Mouse (Mus musculus): Measurements from ENCODE around the gene Lmx1a. TPM values are rescaled to one million over a fixed set of nuclear protein-coding genes. Genes with fewer than 3 reads are reported as not detected.

Lmx1a gene
- polyA plus RNA-seq, 1 experiment from 2014 or later = 6.3 TPM

GRCm38 (mm10) chr1:167700221-167700620 is 11.2 kb downstream of the Lmx1a start:
- DNase-seq (ENCODE audit: extremely low spot score, low spot score) = no peak
- 6% methylated on average over 7 of the region's 7 CpGs for WGBS
- H3K36me3 ChIP-seq (replicated peaks) = no peaks in the 10 kb centered on the region
- H3K27me3 ChIP-seq (ENCODE audit: poor library complexity, severe bottlenecking) = peaks cover 99% of the 10 kb centered on the region
- 0 out of 2 replicates have a peak overlapping the region, but pooled peaks have one; percentile 5 for H3K4me3 ChIP-seq
- 0 out of 2 replicates have a peak, but pooled peaks cover 3% of the 10 kb centered on the region for H3K9me3 ChIP-seq
- peaks cover 20% of the 10 kb centered on the region for H3K4me1 ChIP-seq
- H3K27ac ChIP-seq = 0 out of 2 replicates have a peak overlapping the region, but pooled peaks have one; percentile 15

- H3K36me3 ChIP-seq (replicated peaks) = no peaks in the 10 kb centered on the region
- 74% methylated on average over 7 of the region's 7 CpGs for WGBS
- no peak overlapping the region for H3K4me3 ChIP-seq
- H3K9me3 ChIP-seq = 0 out of 2 replicates have a peak, but pooled peaks cover 3% of the 10 kb centered on the region
- H3K27me3 ChIP-seq (ENCODE audit: poor library complexity, severe bottlenecking) = peaks cover 75% of the 10 kb centered on the region
- DNase-seq (ENCODE audit: extremely low spot score, low spot score) = no peak
- no peak overlapping the region for H3K27ac ChIP-seq
- peaks cover 5% of the 10 kb centered on the region for H3K4me1 ChIP-seq
These were observed 16.5 kb downstream of the Lmx1a start for GRCm38 (mm10) chr1:167705527-167705926.

DNA sequence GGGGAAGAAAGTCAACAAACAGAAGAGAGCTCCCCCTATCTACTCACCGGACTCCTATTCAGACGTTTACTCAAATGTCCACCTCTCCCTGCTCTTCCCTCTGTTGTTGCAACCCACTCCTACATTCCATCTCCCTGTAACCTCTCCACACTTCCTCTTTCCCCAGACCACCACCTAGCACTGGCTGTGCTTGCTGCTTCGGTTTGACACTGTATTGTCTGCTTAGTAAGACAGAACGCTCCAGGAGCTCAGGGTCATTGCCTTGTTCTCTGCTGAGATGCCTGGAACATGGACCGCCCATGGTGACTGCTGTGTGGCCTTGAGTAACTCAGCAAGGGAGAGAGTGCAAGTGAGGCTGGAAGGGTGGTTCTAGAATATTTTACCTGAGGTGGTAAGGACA is 19.7 kb downstream of the Lmx1a start:
- no peaks in the 10 kb centered on the region for H3K4me1 ChIP-seq
- WGBS = 65% methylated on average over 5 of the region's 5 CpGs
- no peak for DNase-seq (ENCODE audit: extremely low spot score, low spot score)

DNA sequence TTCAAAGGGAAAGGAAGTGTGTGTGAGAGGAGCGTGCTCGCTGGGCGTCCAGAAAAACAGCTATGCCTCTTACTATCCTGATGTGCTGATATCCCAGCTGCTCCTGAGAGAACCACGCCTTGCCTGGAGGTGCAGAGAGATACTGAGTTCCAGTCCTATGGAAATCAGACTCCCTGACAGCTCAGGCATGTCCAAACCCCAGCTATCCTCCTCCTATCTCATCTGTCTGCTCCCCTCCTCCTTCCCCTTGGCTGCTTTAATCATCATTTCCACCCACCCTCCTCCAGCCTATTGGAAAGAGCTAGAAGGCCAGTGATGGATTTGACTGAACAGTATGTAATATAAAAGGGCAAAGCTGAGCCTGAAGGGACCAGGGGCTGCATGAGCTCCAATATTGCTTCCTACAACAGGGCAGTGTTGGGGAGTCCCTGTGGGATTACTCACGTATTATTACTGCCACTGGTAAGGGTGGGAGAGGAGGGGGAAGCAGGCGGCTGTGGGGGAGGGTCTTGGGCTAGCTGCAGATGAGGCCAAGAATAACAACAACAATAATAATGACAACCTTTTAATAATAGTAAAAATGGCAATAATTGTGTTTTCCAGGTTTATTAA is 26.8 kb downstream of the Lmx1a start:
- no peaks in the 10 kb centered on the region for H3K36me3 ChIP-seq (replicated peaks)
- peaks cover 35% of the 10 kb centered on the region for H3K27me3 ChIP-seq (ENCODE audit: poor library complexity, severe bottlenecking)
- peaks cover 35% of the 10 kb centered on the region for H3K4me1 ChIP-seq
- H3K9me3 ChIP-seq = no peaks in the 10 kb centered on the region
- WGBS = 50% methylated on average over 6 of the region's 6 CpGs
- no peak overlapping the region for H3K27ac ChIP-seq
- no peak for DNase-seq (ENCODE audit: extremely low spot score, low spot score)
- no peak overlapping the region for H3K4me3 ChIP-seq

More for the DNA sequence above, 19.7 kb downstream of the Lmx1a start:
- H3K4me3 ChIP-seq = no peak overlapping the region
- H3K9me3 ChIP-seq = no peaks in the 10 kb centered on the region
- no peak overlapping the region for H3K27ac ChIP-seq
- peaks cover 53% of the 10 kb centered on the region for H3K27me3 ChIP-seq (ENCODE audit: poor library complexity, severe bottlenecking)
- H3K36me3 ChIP-seq (replicated peaks) = no peaks in the 10 kb centered on the region

DNA sequence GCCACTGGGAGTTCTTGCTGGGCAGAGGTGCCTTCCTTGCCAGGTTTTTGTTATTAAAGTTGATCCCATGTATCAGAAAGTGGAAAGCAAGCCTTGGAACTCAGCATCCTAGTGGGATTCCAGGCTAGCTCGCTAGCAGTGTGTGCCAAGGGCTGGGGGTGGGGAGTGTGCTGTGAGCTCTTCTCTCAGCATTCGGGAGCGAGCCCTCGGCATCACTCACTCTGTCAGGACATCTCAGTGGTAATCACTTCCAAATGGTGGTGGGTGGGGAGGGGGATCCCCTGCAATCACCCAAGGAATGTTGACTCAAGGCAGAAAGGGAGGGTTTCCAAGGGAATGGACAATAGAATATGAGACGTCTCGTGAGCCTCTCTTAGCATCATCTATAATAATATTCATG is 45.4 kb downstream of the Lmx1a start:
- no peaks in the 10 kb centered on the region for H3K9me3 ChIP-seq
- WGBS = 12% methylated on average over 6 of the region's 6 CpGs
- no peak overlapping the region for H3K27ac ChIP-seq
- peaks cover 35% of the 10 kb centered on the region for H3K27me3 ChIP-seq (ENCODE audit: poor library complexity, severe bottlenecking)
- peaks cover 16% of the 10 kb centered on the region for H3K4me1 ChIP-seq
- no peak overlapping the region for H3K4me3 ChIP-seq
- DNase-seq (ENCODE audit: extremely low spot score, low spot score) = peak; percentile 25
- H3K36me3 ChIP-seq (replicated peaks) = no peaks in the 10 kb centered on the region

- H3K9me3 ChIP-seq = no peaks in the 10 kb centered on the region
These were observed 47.8 kb downstream of the Lmx1a start for GRCm38 (mm10) chr1:167736793-167737192.

GRCm38 (mm10) chr1:167739286-167739685 is 50.2 kb downstream of the Lmx1a start:
- peaks cover 14% of the 10 kb centered on the region for H3K27me3 ChIP-seq (ENCODE audit: poor library complexity, severe bottlenecking)
- H3K4me3 ChIP-seq = no peak overlapping the region
- no peak for DNase-seq (ENCODE audit: extremely low spot score, low spot score)
- WGBS = 86% methylated on average over 7 of the region's 7 CpGs
- H3K36me3 ChIP-seq (replicated peaks) = no peaks in the 10 kb centered on the region
- H3K27ac ChIP-seq = no peak overlapping the region
- H3K9me3 ChIP-seq = no peaks in the 10 kb centered on the region
- peaks cover 4% of the 10 kb centered on the region for H3K4me1 ChIP-seq

More at GRCm38 (mm10) chr1:167736793-167737192, 47.8 kb downstream of the Lmx1a start:
- 86% methylated on average over 3 of the region's 3 CpGs for WGBS
- H3K27ac ChIP-seq = no peak overlapping the region
- no peaks in the 10 kb centered on the region for H3K36me3 ChIP-seq (replicated peaks)
- H3K4me1 ChIP-seq = peaks cover 16% of the 10 kb centered on the region
- no peak for DNase-seq (ENCODE audit: extremely low spot score, low spot score)
- H3K27me3 ChIP-seq (ENCODE audit: poor library complexity, severe bottlenecking) = peaks cover 31% of the 10 kb centered on the region
- no peak overlapping the region for H3K4me3 ChIP-seq

GRCm38 (mm10) chr1:167746676-167747075 is 57.6 kb downstream of the Lmx1a start:
- Histone ChIP-seq H3K9me3 (no peaks in the 10 kb centered on the region), H3K27me3 (ENCODE audit: poor library complexity, severe bottlenecking) (no peaks in the 10 kb centered on the region), H3K36me3 (replicated peaks) (no peaks in the 10 kb centered on the region), H3K4me3 (no peak overlapping the region), H3K27ac (no peak overlapping the region), H3K4me1 (no peaks in the 10 kb centered on the region)
- DNase-seq (ENCODE audit: extremely low spot score, low spot score) = no peak
- WGBS = 62% methylated on average over 6 of the region's 6 CpGs

DNA sequence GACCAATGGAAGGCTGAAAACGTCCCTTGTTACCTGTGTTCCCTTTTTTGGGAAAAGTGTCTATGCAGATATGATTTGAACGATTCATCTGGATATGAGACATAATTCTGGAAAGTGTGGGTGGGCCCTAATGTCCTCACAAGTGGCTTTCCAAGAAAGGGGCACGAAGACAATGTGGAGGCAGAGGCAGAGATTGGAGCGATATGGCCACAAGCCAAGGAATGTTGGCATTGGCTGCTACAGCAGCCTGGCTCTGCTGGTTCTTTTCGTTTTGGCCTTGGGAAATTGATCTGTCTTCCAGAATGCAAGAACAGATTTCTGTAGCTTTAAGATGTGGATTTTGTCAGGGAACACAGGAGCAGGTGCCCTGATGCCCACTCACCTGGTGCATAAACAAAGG is 63.6 kb downstream of the Lmx1a start:
- H3K27me3 ChIP-seq (ENCODE audit: poor library complexity, severe bottlenecking) = peaks cover 43% of the 10 kb centered on the region
- DNase-seq (ENCODE audit: extremely low spot score, low spot score) = no peak
- H3K4me1 ChIP-seq = peaks cover 17% of the 10 kb centered on the region
- WGBS = 89% methylated on average over 5 of the region's 5 CpGs
- H3K27ac ChIP-seq = no peak overlapping the region
- no peaks in the 10 kb centered on the region for H3K9me3 ChIP-seq
- no peaks in the 10 kb centered on the region for H3K36me3 ChIP-seq (replicated peaks)
- H3K4me3 ChIP-seq = no peak overlapping the region

DNA sequence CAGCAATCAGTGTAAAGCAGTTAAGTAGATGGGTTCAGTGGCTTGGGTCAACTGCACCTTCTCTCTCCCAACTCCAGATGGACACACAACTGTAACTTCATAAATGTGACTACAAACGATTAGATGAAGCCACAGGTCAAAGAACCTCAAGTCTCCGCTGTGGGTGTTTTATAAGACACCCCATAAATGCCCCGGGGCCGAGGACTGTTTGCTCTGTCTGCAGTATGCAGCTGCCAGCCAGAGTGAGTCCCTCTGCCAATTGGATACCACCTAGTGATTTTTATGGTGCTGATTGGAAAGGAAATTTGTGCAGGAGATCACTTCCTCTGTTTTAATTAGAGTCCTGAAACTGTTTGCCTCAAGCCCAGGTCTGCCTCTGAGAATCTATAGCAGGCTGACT is 65.0 kb downstream of the Lmx1a start:
- H3K36me3 ChIP-seq (replicated peaks) = no peaks in the 10 kb centered on the region
- H3K27ac ChIP-seq = no peak overlapping the region
- H3K4me3 ChIP-seq = no peak overlapping the region
- DNase-seq (ENCODE audit: extremely low spot score, low spot score) = no peak
- H3K27me3 ChIP-seq (ENCODE audit: poor library complexity, severe bottlenecking) = peaks cover 57% of the 10 kb centered on the region
- peaks cover 27% of the 10 kb centered on the region for H3K4me1 ChIP-seq
- H3K9me3 ChIP-seq = no peaks in the 10 kb centered on the region
- 87% methylated on average over 4 of the region's 4 CpGs for WGBS

DNA sequence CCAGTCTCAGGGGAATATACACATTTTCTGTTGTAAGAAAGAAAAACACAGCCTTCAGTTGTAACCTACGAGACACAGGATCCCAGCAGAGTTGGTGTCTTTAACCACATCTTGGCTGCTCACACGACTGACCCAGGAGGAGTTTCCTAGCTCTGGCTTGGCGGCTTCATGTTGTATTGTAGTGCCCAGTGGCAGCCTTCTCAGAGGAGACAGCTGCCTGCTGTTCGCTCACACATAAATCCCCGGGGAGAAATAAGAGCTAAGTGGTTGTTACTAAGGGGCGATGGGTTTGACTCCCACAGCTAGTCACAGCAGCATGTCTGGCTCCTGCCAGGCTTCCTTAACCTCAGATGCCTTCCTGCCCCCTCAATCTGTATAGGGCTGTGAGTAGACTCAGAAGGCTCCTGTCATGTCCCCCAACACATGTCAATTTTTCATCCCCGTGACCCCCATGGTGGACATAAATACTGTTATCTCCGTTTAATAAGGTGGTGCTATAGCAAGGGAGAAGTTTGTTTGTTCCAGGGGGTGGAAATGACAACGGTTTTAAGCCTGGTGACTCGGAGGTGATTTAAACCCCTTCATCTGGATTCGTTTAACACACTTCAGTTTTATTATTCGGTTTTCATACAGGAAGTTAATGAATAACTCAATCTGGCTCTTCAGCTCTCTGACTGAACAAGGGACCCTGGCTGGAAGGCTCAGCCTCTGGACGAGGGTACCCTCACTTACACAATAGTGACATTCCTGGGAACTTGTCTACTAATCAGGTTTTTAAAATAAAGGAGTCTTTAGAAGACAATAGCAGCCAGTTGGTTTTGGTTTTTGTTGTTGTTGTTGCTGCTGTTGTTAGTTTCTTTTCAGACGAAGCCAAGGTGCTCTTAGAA is 65.8 kb downstream of the Lmx1a start:
- H3K4me1 ChIP-seq = peaks cover 35% of the 10 kb centered on the region
- 29% methylated on average over 14 of the region's 14 CpGs for WGBS
- no peak overlapping the region for H3K27ac ChIP-seq
- no peaks in the 10 kb centered on the region for H3K9me3 ChIP-seq
- H3K27me3 ChIP-seq (ENCODE audit: poor library complexity, severe bottlenecking) = peaks cover 65% of the 10 kb centered on the region
- no peak overlapping the region for H3K4me3 ChIP-seq
- no peaks in the 10 kb centered on the region for H3K36me3 ChIP-seq (replicated peaks)
- DNase-seq (ENCODE audit: extremely low spot score, low spot score) = no peak

DNA sequence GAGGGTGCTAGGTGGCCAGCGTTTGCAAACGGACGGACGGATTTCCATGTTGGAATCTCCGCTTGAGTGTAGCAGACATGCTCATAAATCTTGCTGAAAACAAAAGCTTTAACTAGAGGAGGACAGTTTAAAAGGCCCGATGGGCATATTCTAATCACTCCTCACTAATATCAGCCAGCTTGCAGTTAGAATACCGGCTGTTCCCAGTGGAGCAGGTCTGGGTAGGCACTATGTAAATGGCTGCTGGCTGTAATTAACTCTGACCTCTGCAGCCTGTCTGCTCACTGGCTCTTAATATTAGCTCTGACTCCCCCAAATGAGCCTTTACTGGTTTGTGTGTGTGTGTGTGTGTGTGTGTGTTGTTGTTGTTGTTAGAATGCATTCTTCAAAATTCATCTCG is 69.2 kb downstream of the Lmx1a start:
- Histone ChIP-seq H3K27ac (no peak overlapping the region), H3K27me3 (ENCODE audit: poor library complexity, severe bottlenecking) (peaks cover 87% of the 10 kb centered on the region), H3K9me3 (no peaks in the 10 kb centered on the region), H3K4me1 (peaks cover 68% of the 10 kb centered on the region), H3K36me3 (replicated peaks) (no peaks in the 10 kb centered on the region), H3K4me3 (no peak overlapping the region)
- DNase-seq (ENCODE audit: extremely low spot score, low spot score) = no peak
- 79% methylated on average over 8 of the region's 8 CpGs for WGBS

DNA sequence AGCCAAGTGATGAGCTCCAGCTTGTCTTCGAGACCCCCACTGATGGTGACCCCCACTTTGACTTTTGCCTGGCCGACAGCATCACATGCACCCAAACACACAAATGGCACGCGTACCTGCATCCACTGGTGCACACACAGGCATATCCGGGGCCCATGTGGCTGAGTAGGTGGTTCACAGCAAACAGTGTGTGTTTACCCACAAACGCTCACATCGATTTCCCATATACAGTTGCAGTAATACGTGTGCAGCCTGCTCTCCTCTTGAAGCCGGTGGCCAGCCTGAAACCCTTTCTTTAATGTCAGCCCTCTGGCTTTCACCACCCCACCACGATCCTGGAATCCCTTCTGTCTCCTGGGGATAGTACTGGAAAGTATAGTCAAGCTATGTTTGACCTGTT is 71.3 kb downstream of the Lmx1a start:
- no peaks in the 10 kb centered on the region for H3K36me3 ChIP-seq (replicated peaks)
- 90% methylated on average over 10 of the region's 10 CpGs for WGBS
- peaks cover 98% of the 10 kb centered on the region for H3K27me3 ChIP-seq (ENCODE audit: poor library complexity, severe bottlenecking)
- H3K4me1 ChIP-seq = peaks cover 55% of the 10 kb centered on the region
- peak overlapping the region; percentile 76 for H3K27ac ChIP-seq
- no peak for DNase-seq (ENCODE audit: extremely low spot score, low spot score)
- H3K4me3 ChIP-seq = no peak overlapping the region
- H3K9me3 ChIP-seq = no peaks in the 10 kb centered on the region

Measured in forebrain, embryonic 10.5 days (tissue).